Mouse (Mus musculus): Measurements from ENCODE around the gene Klrc3. TPM values are rescaled to one million over a fixed set of nuclear protein-coding genes. Genes with fewer than 3 reads are reported as not detected.
"Not testable (repeated sequence)": the region's sequence is repeated elsewhere in the genome, so short reads cannot be mapped to it uniquely, and the experiment has no call there.

Klrc3 gene
- total RNA-seq (2012; rRNA removed) (not detected in 2 replicates), polyA plus RNA-seq (2012; ENCODE audit: insufficient read depth in 1 of 2, insufficient read length in 2 of 2, low read depth in 1 of 2, low replicate concordance in 2 of 2, missing spikeins in 1 of 2) (not detected)

DNA sequence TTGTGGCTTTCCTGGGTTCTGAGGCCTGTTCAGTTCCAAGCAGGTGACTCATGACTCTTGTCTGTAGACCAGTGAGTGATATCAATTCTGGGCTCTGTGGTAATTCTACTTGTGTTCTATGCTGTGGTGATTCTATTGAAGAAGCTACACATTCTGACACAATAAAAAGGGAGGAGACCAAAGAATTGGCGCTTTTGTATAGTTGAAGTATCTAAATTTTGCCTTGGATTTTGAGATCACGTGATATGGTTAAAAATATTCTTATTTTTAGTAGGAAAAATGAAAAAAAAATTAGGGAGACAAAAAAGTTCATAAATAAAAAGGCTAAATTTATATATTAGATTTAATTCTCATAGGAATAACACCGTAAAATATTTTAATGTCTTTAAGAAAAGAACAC is at the start of gene Klrc3:
Gene Klrc3 (minus strand): TSS at position 101 of the 400 bp plus-strand sequence.
- H3K4me1 ChIP-seq (ENCODE audit: control insufficient read depth in 1 of 2, insufficient read depth in 2 of 2, low read length in 2 of 2); H3K36me3 ChIP-seq (ENCODE audit: control insufficient read depth in 1 of 2, insufficient read depth in 2 of 2, low read length in 2 of 2); DNase-seq (ENCODE audit: low read depth, low spot score); H3K27ac ChIP-seq (ENCODE audit: control insufficient read depth, low read depth, low read length); H3K4me3 ChIP-seq (ENCODE audit: control insufficient read depth in 1 of 2, insufficient read depth in 1 of 2, low read depth in 2 of 2, low read length in 2 of 2); H3K27me3 ChIP-seq (ENCODE audit: control insufficient read depth in 1 of 2, insufficient read depth in 2 of 2, low read length in 2 of 2); H3K9me3 ChIP-seq (replicated peaks; ENCODE audit: insufficient read depth, low read length); H3K79me2 ChIP-seq (ENCODE audit: control insufficient read depth, insufficient read depth, low read length, poor library complexity); H3K9ac ChIP-seq (ENCODE audit: control insufficient read depth, low read depth, low read length, poor library complexity, severe bottlenecking): not testable (repeated sequence)

GRCm38 (mm10) chr6:129691436-129691835 is 48.3 kb upstream of the Klrc3 start:
- H3K27me3 ChIP-seq (ENCODE audit: control insufficient read depth in 1 of 2, insufficient read depth in 2 of 2, low read length in 2 of 2); H3K79me2 ChIP-seq (ENCODE audit: control insufficient read depth, insufficient read depth, low read length, poor library complexity); H3K4me1 ChIP-seq (ENCODE audit: control insufficient read depth in 1 of 2, insufficient read depth in 2 of 2, low read length in 2 of 2); DNase-seq (ENCODE audit: low read depth, low spot score); H3K9ac ChIP-seq (ENCODE audit: control insufficient read depth, low read depth, low read length, poor library complexity, severe bottlenecking); H3K4me3 ChIP-seq (ENCODE audit: control insufficient read depth in 1 of 2, insufficient read depth in 1 of 2, low read depth in 2 of 2, low read length in 2 of 2); H3K9me3 ChIP-seq (replicated peaks; ENCODE audit: insufficient read depth, low read length); H3K36me3 ChIP-seq (ENCODE audit: control insufficient read depth in 1 of 2, insufficient read depth in 2 of 2, low read length in 2 of 2); H3K27ac ChIP-seq (ENCODE audit: control insufficient read depth, low read depth, low read length): not testable (repeated sequence)

DNA sequence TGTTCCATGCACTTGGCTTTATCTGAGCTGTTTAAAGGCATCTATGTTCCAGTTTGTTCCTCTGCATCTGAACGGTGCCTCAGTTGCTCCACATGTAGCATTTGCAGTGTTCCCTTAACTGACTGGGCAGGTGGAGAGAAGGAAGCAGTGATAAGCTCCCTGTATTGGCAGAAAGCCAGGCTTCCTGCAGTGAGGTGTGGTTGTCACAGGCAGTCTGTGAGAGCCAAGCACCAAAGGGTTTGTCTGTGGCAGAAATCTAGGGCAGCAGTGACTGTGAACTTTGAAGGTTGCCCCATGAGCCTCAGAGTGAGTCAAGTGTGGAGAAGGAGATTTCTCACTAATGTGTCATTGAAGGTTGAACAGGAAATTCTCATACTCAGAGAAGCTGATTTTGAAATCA is 37.2 kb upstream of the Klrc3 start:
- H3K27me3 ChIP-seq (ENCODE audit: control insufficient read depth in 1 of 2, insufficient read depth in 2 of 2, low read length in 2 of 2) = no peaks in the 10 kb centered on the region; a peak in 1 of 4 replicates
- H3K4me3 ChIP-seq (ENCODE audit: control insufficient read depth in 1 of 2, insufficient read depth in 1 of 2, low read depth in 2 of 2, low read length in 2 of 2) = no peak overlapping the region
- H3K4me1 ChIP-seq (ENCODE audit: control insufficient read depth in 1 of 2, insufficient read depth in 2 of 2, low read length in 2 of 2) = peaks cover 0 to 3% of the 10 kb centered on the region in 2 experiments; a peak in 1 of 4 replicates
- H3K9me3 ChIP-seq (replicated peaks; ENCODE audit: insufficient read depth, low read length) = no peaks in the 10 kb centered on the region
- H3K79me2 ChIP-seq (ENCODE audit: control insufficient read depth, insufficient read depth, low read length, poor library complexity) = no peaks in the 10 kb centered on the region
- TF ChIP-seq TAL1 (IDR thresholded peaks at IDR 0.05; ENCODE audit: low read length) = no peak; the same call in 1 of the 2 replicates
- TF ChIP-seq GATA1 (IDR thresholded peaks at IDR 0.05; ENCODE audit: low read depth, low read length) = peak; percentile 37; the same call in 1 of the 2 replicates
- TF ChIP-seq TCF12 (IDR thresholded peaks at IDR 0.05; ENCODE audit: low read depth, low read length) = peak; percentile 18; the same call in 1 of the 2 replicates
- H3K9ac ChIP-seq (ENCODE audit: control insufficient read depth, low read depth, low read length, poor library complexity, severe bottlenecking) = no peak overlapping the region
- no peak overlapping the region for H3K27ac ChIP-seq (ENCODE audit: control insufficient read depth, low read depth, low read length)
- H3K36me3 ChIP-seq (ENCODE audit: control insufficient read depth in 1 of 2, insufficient read depth in 2 of 2, low read length in 2 of 2) = no peaks in the 10 kb centered on the region; a peak in 1 of 4 replicates
- DNase-seq (ENCODE audit: low read depth, low spot score) = peak; percentile 64

GRCm38 (mm10) chr6:129678873-129679272 is 35.7 kb upstream of the Klrc3 start, which contains the start of gene Klrc1:
TSS of gene Klrc1 (minus strand) at chr6:129678973.
- TF ChIP-seq RCOR1 (IDR thresholded peaks at IDR 0.05; ENCODE audit: low read depth, low read length) = no peak
- TF ChIP-seq MYB (IDR thresholded peaks at IDR 0.05; ENCODE audit: low read depth, low read length) = no peak
- TF ChIP-seq SIN3A (IDR thresholded peaks at IDR 0.05; ENCODE audit: low read length) = no peak
- TF ChIP-seq RAD21 (IDR thresholded peaks at IDR 0.05; ENCODE audit: low read depth, low read length) = no peak
- TF ChIP-seq JUND (IDR thresholded peaks at IDR 0.05; ENCODE audit: low read depth, low read length) = no peak
- no peak for TF ChIP-seq POLR2AphosphoS5 (IDR thresholded peaks at IDR 0.05; ENCODE audit: borderline replicate concordance, low read depth, low read length)
- no peak for DNase-seq (ENCODE audit: low read depth, low spot score)
- Histone ChIP-seq H3K27me3 (ENCODE audit: control insufficient read depth in 1 of 2, insufficient read depth in 2 of 2, low read length in 2 of 2) (no peaks in the 10 kb centered on the region; a peak in 1 of 4 replicates), H3K4me3 (ENCODE audit: control insufficient read depth in 1 of 2, insufficient read depth in 1 of 2, low read depth in 2 of 2, low read length in 2 of 2) (no peak within 1 kb of the TSS), H3K27ac (ENCODE audit: control insufficient read depth, low read depth, low read length) (no peak within 1 kb of the TSS), H3K4me1 (ENCODE audit: control insufficient read depth in 1 of 2, insufficient read depth in 2 of 2, low read length in 2 of 2) (peaks cover 0 to 3% of the 10 kb centered on the region in 2 experiments; a peak in 1 of 4 replicates), H3K36me3 (ENCODE audit: control insufficient read depth in 1 of 2, insufficient read depth in 2 of 2, low read length in 2 of 2) (no peaks in the 10 kb centered on the region; a peak in 1 of 4 replicates), H3K79me2 (ENCODE audit: control insufficient read depth, insufficient read depth, low read length, poor library complexity) (no peaks in the 10 kb centered on the region), H3K9me3 (replicated peaks; ENCODE audit: insufficient read depth, low read length) (no peaks in the 10 kb centered on the region), H3K9ac (ENCODE audit: control insufficient read depth, low read depth, low read length, poor library complexity, severe bottlenecking) (no peak within 1 kb of the TSS)

- not testable (repeated sequence) for H3K27me3 ChIP-seq (ENCODE audit: control insufficient read depth in 1 of 2, insufficient read depth in 2 of 2, low read length in 2 of 2); H3K9me3 ChIP-seq (replicated peaks; ENCODE audit: insufficient read depth, low read length); H3K4me3 ChIP-seq (ENCODE audit: control insufficient read depth in 1 of 2, insufficient read depth in 1 of 2, low read depth in 2 of 2, low read length in 2 of 2); DNase-seq (ENCODE audit: low read depth, low spot score); H3K4me1 ChIP-seq (ENCODE audit: control insufficient read depth in 1 of 2, insufficient read depth in 2 of 2, low read length in 2 of 2); H3K9ac ChIP-seq (ENCODE audit: control insufficient read depth, low read depth, low read length, poor library complexity, severe bottlenecking); H3K79me2 ChIP-seq (ENCODE audit: control insufficient read depth, insufficient read depth, low read length, poor library complexity); H3K27ac ChIP-seq (ENCODE audit: control insufficient read depth, low read depth, low read length); H3K36me3 ChIP-seq (ENCODE audit: control insufficient read depth in 1 of 2, insufficient read depth in 2 of 2, low read length in 2 of 2)
Observed at GRCm38 (mm10) chr6:129661301-129661700, 18.2 kb upstream of the Klrc3 start.

DNA sequence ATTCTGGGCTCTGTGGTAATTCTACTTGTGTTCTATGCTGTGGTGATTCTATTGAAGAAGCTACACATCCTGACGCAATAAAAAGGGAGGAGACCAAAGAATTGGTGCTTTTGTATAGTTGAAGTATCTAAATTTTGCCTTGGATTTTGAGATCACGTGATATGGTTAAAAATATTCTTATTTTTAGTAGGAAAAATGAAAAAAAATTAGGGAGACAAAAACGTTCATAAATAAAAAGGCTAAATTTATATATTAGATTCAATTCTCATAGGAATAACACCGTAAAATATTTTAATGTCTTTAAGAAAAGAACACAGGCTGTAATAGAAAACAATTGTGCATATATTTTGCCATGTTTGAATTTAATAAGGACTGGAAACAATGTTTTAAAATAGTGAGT is 17.5 kb upstream of the Klrc3 start, which contains the start of gene Klrc2:
Gene Klrc2 (minus strand): TSS at position 101 of the 400 bp plus-strand sequence.
- DNase-seq (ENCODE audit: low read depth, low spot score); H3K79me2 ChIP-seq (ENCODE audit: control insufficient read depth, insufficient read depth, low read length, poor library complexity); H3K27ac ChIP-seq (ENCODE audit: control insufficient read depth, low read depth, low read length); H3K27me3 ChIP-seq (ENCODE audit: control insufficient read depth in 1 of 2, insufficient read depth in 2 of 2, low read length in 2 of 2); H3K9ac ChIP-seq (ENCODE audit: control insufficient read depth, low read depth, low read length, poor library complexity, severe bottlenecking); H3K4me3 ChIP-seq (ENCODE audit: control insufficient read depth in 1 of 2, insufficient read depth in 1 of 2, low read depth in 2 of 2, low read length in 2 of 2); H3K4me1 ChIP-seq (ENCODE audit: control insufficient read depth in 1 of 2, insufficient read depth in 2 of 2, low read length in 2 of 2); H3K9me3 ChIP-seq (replicated peaks; ENCODE audit: insufficient read depth, low read length); H3K36me3 ChIP-seq (ENCODE audit: control insufficient read depth in 1 of 2, insufficient read depth in 2 of 2, low read length in 2 of 2): not testable (repeated sequence)

All from MEL (cell line).